Mouse (Mus musculus) testis, postnatal 10 days (tissue): Measurements from ENCODE around the gene Itpr1.

Source experiments
- DNase-seq: peaks from one replicate; pipeline ENCODE4 v3.0.0; 2021; ENCODE audit warnings: low spot score

Gene Itpr1

DNA sequence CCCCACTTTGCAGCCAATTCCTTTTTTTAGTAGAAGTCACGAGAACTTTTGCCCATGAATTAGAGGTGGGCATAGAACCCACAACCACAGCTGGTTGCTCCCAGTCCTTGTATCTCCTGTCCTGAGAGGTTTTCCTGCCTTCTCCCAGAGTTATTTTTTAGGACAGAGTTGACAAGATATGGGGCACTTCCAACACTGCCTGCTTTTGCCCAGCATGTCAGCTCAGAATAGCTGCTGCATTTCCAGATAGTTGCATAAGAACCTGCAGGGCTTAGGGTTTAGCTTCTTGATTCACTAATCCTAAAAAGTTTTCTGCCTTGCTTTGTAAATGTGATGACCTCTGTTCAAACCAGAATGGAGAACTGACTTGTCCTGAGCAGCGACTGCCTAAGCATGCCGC is 185.1 kb downstream of the Itpr1 start:
- no peak for DNase-seq

DNA sequence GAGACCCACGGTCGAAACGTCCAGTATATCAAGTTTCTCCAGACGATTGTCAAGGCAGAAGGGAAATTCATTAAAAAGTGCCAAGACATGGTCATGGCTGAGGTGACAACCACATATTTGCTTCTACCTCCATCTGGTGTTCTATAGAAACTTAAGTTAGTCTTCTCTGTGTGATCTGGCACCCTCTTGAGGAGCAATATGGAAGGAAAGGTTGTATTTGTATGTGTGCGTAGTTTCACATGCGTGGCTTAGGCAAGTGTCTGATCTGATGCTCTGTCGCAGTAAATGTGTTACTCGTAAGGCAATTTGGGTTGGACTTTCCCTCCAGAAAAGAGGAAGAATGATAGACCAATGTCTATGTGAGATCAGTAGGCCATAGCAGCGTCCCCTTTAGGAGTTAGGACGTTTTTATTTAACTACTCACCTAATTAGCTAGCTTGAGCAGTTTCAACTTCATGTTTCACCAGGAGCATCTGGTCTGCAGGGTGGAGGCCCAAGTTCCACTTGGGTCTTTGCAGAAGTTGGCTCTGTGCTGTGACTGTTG is 188.6 kb downstream of the Itpr1 start:
- no peak for DNase-seq

DNA sequence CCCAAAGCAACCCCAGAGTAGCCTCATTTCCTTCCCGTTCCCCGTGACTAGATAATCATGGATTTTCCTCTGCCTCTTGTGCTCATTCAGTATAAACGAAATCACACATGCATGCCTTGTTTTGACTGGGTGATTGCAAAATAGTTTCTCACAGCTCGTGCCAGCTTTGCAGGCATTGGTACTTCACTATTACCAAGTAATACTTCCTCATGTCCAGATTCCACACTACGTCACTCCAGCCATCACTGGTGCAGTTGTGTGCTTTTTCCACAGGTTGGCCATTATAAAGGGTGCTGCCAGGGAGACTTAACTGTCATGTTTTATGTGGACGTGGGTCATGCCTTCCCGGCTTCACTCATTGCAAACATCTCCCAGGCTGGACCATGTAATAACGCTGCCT is 191.8 kb downstream of the Itpr1 start:
- no peak for DNase-seq

DNA sequence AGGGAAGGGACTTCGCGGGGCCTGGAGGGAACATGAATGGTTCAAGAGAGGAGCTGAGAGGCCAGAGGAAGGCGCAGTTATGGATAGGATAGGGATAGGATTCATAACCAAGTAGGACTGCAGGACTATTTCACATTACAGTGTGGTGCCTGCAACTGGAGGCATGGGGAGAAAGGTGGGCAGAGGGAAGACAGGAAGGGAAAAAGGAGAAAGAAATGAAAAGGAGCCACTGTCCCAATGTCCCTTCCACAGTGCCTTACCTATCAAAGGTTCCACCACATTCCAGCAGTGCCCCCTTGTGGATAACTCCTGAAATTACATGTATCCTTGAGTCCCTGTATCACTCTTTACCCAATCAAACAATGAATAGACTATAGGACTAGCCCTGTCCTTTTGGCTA is 195.2 kb downstream of the Itpr1 start:
- no peak for DNase-seq

DNA sequence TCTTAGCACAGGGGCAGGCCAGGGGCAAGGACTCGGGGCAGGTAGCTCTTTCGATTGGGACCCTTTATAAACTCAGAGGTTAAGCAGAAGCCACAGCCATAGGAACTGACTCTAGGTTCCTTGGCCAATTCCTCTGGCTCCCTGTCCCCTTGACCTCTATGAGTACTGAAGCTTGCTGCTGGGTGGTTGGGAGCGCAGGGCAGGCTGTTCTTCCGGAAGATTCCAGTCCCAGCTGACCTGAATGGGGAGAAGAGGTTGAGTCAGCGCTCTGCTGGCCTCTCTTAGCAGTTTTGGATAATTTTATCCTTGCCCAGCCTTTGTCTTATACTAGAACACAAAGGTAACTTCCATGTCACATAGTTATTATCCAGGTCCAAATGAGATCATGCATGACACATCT is 195.8 kb downstream of the Itpr1 start:
- DNase-seq = no peak

DNA sequence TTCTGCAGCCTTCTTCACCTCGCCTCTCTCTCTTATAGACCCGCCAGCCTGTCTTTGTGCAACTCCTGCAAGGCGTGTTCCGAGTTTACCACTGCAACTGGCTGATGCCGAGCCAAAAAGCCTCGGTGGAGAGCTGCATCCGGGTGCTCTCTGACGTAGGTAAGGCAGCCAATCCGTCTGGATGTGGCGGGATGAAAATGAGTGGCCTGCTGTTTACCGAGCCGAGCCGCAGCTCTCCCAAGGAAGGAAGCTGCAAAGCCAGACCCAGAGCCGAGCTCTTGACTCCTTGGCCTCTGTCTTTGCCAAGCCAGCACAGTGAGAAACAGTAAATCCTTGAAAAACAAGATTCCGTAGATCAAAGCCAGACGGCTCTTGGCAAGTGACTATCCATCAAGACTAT is 197.9 kb downstream of the Itpr1 start:
- peak; percentile 60 for DNase-seq

DNA sequence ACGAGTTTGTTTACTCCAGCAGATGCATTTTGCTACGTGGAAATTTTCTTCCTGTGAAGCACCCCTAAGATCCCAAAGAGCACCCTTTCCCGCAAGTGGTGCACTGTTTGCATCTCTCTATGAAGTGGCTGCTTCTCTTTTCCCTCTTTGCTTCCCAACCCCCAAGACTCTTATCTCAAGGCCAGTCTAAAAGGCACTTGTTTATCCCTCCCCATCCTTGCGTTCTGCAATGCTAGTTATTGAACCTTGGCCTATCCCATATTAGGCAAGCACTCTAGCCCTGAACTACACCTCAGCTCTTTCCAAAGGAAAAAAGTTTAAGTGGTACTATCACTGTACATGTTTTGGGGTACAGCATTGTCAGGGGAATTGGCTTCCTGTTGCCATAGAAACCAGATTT is 198.3 kb downstream of the Itpr1 start:
- DNase-seq = no peak

DNA sequence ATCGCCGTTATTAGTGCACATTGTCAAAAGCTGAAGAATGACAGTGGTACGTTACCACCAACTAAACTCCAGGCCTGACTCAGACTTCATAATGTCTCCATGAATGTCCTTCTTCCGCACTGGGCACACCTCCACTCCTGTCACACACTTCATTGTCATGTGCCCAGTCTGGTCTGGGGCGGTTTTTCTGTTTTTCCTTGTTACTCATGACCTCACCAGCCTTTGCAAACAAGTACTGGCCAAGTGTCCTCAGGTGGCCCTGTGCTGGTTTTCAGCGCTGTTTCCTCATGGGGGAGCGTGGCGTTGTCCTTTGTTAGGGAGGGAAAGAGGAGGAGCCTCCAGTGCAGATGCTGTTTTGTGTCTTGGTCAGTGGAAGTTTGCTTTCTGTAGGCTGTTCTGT is 200.1 kb downstream of the Itpr1 start:
- DNase-seq = no peak

DNA sequence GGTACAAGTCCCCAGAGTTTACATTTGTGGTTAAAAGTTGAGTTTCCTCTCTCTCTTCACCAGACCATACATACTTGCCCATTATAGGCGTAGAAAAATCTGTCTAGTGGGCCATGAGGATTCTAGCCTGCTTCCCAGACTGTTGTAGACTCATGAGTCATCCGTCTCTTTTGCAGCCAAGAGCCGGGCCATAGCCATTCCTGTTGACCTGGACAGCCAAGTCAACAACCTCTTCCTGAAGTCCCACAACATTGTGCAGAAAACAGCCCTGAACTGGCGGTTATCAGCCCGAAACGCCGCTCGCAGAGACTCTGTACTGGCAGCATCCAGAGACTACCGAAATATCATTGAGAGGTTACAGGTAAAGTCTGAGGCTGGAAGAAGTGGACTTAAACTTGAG is 200.7 kb downstream of the Itpr1 start:
- no peak for DNase-seq

DNA sequence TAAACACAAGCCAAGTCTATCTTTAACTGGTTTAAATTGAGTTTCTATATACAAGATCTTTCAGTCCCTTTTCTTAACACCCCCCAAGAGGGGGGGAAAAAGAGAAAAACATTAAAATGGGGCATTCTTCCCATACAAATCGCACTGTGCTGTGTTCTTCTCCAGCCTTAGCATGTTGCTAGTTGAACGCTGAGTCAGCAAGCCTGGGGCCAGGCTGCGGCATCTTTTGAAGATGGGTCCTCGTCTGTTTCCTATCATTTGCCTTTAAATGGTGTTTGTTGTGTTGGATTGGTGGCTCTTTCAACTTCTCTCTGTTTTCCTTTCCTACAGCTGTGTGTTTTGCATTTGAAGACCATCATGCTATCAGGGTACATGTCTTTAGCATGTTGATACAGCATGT is 203.0 kb downstream of the Itpr1 start:
- no peak for DNase-seq

DNA sequence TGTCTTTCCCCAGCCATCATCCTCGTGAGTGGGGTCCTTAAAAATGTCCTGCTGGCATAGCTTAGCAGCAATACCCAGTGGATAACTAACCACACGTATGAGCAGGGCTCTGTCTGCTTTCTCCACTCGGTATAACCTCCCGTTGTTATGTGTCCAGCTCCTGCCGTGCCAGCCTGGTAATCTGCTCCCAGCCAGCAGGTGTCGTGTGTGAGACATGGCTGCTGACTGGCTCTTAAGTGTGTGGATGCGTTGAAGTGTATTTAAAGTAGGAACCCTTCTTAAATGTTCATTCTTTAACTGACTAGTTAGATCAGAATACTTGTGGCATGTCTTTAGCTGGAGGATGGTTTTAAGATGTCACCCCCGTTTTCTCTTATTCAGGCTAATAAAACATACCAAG is 204.6 kb downstream of the Itpr1 start:
- DNase-seq = peak; percentile 73

DNA sequence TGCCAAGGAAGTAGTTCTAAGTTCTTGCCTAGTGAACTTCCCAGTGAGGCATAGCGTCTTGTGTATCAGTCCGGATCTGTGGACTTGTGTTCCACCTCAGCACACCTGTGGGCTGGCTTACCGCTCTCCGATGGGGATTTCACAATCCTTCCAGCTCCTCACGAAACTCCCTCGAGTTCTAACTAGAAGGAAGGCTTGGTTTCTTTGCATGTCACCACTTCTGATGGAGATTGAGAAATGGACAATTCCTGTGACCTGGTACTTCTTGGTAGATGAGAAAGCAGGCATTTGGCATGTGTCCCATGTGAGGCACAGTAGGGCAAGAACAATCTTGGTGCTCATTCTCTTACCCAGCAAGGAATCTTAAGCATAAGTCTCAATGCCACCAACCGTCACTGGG is 205.3 kb downstream of the Itpr1 start:
- DNase-seq = no peak

DNA sequence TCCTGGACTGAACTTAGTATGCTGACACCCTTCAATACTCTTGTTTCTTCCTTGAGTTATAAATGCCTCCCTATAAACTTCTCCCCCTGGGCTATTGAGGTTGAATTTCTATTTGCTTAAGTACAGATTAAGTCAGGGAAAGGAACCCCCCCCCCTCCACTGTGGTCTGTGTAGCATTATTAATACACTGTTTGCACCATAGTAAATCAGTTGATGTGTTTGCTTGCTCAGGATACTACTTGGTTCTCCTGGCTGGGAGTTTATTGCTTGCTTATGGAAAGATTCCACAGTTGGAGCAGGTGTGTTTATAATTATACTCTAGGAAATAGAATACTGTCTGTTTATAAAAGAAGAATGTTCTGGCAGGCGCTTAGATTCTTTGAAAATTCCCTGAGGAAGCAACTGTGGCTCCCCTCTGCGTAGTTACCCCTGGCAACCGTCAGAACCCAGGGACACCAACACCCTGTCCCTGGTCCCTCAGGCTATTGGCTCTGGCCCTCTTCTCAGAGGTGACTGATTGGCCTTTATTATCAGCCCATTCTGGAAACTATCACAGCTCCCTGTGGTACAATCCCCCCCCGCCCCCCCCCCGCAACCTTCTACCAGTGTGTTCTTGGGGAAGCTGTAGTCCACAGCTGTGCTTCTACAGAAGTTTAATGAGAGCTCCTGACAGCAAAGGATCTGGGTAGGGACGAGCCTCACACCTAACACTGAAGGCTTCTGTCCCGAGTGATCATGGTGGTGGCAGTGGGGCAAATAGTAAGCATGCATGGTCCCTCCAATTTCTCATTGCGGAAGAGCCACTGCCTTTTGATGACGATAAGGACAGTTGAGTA is 212.1 kb downstream of the Itpr1 start:
- no peak for DNase-seq

DNA sequence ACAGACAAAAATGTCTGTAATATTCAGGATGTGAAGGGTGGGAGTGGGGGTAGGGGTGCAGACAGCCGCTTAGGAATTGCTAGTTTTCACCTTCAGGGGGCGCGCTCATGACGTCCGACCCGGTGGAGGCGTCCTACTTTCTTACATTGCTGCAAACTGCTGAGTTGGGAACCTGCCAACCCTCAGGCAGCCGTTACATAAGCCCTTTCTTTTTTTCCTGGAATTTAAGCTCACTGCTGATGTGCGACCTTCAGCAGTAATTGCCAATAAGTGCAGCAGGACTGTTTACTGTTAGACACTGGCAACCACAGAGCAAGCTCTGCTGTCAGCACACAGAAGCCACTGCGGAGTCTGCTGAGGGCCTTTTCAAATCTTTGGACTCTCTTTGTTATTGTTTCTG is 213.9 kb downstream of the Itpr1 start:
- peak; percentile 89 for DNase-seq

DNA sequence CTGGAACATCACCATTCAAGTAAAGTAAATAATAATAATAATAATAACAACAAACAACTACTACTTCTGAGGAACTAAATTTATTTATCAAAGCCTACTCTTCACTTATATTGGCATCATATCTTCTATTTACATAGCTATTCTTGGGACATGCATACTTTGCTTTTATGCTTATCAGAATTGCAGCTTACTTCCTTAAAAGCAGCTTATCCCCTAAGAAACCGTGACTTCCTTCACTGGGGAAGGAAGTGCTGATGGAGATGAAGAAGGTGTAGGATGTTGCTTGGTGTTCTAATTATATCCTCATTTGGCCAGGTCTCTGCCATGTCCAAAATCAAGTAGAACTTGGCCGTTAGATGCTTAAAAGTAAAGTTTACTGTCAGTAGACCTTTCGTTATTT is 215.5 kb downstream of the Itpr1 start:
- no peak for DNase-seq

DNA sequence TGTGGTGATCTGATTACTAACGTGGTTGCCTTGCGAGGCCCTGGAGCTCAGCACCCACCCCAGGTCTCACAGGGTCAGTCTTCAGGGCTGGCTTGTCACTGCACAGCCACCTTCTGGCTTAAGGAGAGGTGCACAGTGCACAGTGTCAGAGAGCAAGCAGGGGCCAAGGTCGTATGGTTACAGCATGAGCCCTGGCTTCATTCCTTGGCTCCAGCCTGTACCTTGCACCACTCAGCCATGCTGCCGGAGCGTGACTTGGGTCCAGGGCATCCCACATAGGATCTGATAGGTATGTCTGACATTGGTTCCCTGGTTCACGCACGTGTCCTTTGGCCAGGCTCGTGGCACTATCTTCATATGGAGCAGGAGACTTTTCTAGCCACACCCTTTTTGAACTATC is 217.1 kb downstream of the Itpr1 start:
- no peak for DNase-seq

DNA sequence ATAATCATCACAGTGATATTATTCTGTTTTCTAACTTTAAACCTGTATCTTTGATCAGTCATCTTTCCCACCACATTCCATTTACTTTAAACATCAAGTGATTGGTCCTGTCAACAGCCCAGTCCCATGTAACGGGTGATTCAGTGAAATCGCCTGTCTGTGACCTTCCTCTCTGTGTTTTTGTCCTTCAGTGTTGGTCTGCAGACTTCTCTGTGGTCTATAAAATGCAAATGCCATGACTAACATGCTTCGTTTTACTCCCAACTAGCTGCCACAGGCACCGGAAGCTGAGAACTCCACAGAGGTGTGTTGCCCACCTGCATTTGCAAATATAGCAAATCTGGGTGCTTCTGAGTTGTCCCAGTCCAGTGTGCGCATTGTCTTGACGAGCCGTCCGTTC is 218.3 kb downstream of the Itpr1 start:
- no peak for DNase-seq

DNA sequence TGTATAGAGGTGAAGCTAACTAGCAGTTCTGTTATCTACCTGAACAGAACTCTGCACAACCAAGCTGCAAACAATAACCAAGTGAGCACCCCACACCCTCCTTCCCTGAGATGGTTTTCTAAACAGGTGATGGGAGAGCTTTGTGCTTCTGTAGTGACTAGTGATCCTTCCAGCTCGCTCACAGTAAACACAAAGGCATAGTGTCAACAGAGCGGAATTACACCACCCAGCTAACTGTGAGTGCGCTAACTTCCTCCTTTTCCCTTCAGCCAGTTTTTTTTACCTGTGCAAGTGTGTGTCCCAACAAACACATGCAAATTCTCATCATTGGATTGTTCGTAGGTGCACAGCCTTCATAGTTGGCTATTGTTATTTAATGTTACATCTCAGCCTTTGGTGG is 219.9 kb downstream of the Itpr1 start:
- DNase-seq = no peak

DNA sequence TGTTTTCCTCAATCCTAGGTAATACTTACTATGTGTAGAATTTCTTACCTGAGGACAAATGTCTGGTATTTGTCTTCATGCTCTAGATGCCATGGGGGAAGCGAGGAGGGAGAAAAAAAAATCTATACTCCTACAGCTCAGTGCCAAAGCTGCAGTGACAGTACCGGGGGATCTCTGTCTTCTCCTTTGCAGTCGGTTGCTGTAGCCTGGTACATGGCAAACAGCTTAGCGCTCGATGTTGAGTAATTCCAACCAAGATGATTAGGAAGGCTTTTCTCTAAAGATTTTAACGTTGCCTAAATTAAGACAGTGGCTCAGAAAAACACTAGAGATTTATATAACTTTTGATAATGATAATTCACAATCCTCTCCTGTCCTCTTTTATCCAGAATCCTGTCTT is 221.9 kb downstream of the Itpr1 start:
- no peak for DNase-seq

DNA sequence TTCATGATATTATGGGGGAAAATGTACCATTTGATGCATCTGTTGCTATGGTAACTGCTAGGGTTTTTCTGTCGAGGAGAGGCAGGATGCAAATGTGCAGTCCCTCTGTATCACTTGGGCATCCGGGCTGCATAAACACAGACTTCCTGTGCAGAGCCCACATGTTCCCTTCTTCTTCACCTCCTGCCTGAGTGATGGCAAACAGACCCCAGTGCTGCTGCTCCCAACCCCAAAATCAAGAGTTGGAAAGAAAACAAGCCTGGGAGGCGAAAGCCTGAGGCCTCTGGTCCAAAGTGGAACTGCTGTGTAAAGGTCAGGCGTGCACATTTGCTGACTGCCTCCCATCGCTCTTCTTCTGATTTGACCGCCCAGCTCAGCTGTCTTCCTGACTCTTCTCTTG is 222.6 kb downstream of the Itpr1 start:
- no peak for DNase-seq

DNA sequence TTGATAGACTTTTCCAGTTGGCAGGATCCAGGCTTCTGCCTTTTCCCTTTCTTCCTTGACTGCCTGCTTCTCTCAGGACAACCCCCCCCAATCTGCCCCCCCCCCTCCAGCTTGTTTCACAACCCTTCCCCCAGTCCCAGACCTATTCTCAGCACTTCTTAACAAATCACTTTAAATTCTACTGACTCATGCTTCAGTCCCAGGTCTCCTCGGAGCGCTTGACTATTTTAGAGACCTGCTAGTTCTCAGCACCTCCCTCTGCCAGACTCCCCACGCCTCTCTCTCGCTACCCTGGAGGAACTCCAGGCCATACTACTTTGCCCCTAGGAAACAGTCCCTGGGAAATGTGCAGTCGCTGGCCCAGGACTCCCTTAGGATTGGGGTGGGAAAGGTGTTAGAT is 223.7 kb downstream of the Itpr1 start:
- DNase-seq = no peak

DNA sequence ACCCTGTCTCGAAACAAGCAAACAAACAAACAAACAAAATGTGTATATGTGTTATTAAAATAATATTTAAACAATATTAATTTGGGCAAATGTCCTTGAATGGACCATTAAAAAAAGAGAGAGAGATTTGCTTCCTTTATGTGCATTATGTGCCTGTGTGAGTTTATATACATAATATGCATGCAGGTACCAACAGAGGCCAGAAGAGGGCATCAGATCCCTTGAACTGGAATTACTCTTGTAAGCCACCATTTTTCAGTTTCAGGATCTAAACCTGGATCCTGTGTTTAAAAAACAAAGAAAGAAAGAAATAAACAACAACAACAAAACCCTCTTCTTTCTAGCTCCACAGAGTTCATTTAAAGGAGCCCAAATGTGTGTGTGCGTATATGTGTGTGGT is 228.4 kb downstream of the Itpr1 start:
- DNase-seq = no peak

DNA sequence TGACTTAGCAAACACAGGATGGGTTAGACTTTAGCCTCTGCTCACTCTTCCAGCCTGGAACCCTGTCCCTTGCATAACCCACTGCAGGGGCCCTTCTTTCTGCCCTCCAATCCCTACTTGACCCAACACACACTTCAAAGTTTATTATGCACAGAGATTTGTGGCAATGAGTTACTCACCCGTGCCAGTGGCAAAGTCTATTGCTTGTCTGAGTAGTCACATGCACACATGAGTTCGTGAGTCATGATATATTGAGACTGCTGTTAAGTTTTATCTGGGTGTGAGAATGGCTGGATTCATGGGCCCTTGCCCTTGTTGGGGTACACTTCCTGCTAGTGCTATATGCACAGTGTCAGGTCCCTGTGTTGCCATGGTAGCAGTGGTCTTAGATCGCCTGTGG is 229.4 kb downstream of the Itpr1 start:
- DNase-seq = no peak

DNA sequence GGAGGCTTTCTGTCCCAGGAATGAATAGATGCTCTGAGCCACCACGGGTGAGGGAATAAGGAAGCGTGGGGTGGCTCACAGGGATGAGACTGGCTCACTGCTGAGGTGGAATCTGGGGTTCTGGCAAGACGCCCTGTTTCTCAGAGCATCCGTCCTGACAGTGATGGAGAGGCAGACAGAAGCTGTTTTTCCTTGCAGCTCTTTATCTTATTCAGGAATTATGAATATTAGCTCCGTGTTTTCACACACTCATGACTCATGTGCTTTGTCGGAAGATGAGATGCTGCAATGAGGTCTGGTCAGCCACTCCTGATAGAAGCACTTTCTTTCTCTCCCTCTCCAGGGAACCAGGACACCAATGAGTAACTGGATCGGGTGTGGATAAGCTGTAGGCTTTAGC is 231.5 kb downstream of the Itpr1 start:
- no peak for DNase-seq
